Mouse (Mus musculus) neural tube, embryonic 11.5 days (tissue): ENCODE measurements around the gene Stpg4. TPM values are rescaled to one million over a fixed set of nuclear protein-coding genes. Genes with fewer than 3 reads are reported as not detected.

Experiments
- ATAC-seq: fragments of 200-750 bp; cut with Nextera tagmentation; 2 replicates; pipeline ENCODE4 v1.8.0; 2017; ENCODE audit warnings: moderate number of reproducible peaks, mild to moderate bottlenecking, moderate TSS enrichment, moderate library complexity; ENCODE audit not compliant: insufficient read depth, low FRiP score, low TSS enrichment
- DNase-seq: peaks from one replicate; pipeline ENCODE4 v3.0.0-alpha.2; 2015; ENCODE audit warnings: low spot score
- H3K27ac ChIP-seq: fragments of 300-500 bp; sonication (generic); 2 replicates; pipeline ENCODE4 v1.5.1; 2014; ENCODE audit warnings: low read depth, mild to moderate bottlenecking, low read length
- H3K27me3 ChIP-seq: fragments of 300-500 bp; sonication (generic); 2 replicates; pipeline ENCODE4 v1.6.1; 2014; ENCODE audit warnings: mild to moderate bottlenecking, low read length, mixed read lengths; ENCODE audit not compliant: control insufficient read depth, insufficient read depth
- H3K36me3 ChIP-seq: fragments of 300-500 bp; sonication (generic); 2 replicates; pipeline ENCODE4 v1.6.1; 2014; ENCODE audit warnings: mild to moderate bottlenecking, low read length, moderate library complexity, mixed read lengths; ENCODE audit not compliant: control insufficient read depth, insufficient read depth
- H3K4me1 ChIP-seq: fragments of 300-500 bp; sonication (generic); 2 replicates; pipeline ENCODE4 v1.6.1; 2014; ENCODE audit warnings: low read length, mixed read lengths; ENCODE audit not compliant: control insufficient read depth, insufficient read depth
- H3K4me2 ChIP-seq: fragments of 300-500 bp; sonication (generic); 2 replicates; pipeline ENCODE4 v1.6.1; 2014; ENCODE audit warnings: low read depth, mild to moderate bottlenecking, moderate library complexity
- H3K4me3 ChIP-seq: fragments of 300-500 bp; sonication (generic); 2 replicates; pipeline ENCODE4 v1.5.1; 2014; ENCODE audit warnings: low read depth, low read length
- H3K9ac ChIP-seq: fragments of 300-500 bp; sonication (generic); 2 replicates; pipeline ENCODE4 v1.6.1; 2014; ENCODE audit warnings: mild to moderate bottlenecking, low read length
- H3K9me3 ChIP-seq: fragments of 300-500 bp; sonication (generic); 2 replicates; pipeline ENCODE4 v1.6.1; 2016; ENCODE audit warnings: low read length; ENCODE audit not compliant: control insufficient read depth
- WGBS: fragments of 180-500 bp; shearing (Covaris S2); extraction: QIAGEN DNeasy Blood & Tissue Kit; methylation state at CpG from one replicate; pipeline ENCODE4 v1.1.7; 2014; 5-methylcytosine and 5-hydroxymethylcytosine counted together
- polyA plus RNA-seq: library from polyadenylated mRNA; unstranded; fragments of >200 nt; fragmentation: Nextera tagmentation; extraction: Ambion mirVana; gene quantifications from 2 replicates; pipeline ENCODE4 v1.2.1, GENCODE M21; 2014

The Stpg4 gene
- polyA plus RNA-seq, 1 experiment from 2014 or later: not detected

GRCm38 (mm10) chr17:87367640-87368039 lies 59.9 kb downstream of the Stpg4 start:
- DNase-seq: no peak

GRCm38 (mm10) chr17:87367228-87367627 lies 60.3 kb downstream of the Stpg4 start:
- Histone ChIP-seq H3K27ac (no peak overlapping the region), H3K9me3 (no peaks in the 10 kb centered on the region), H3K36me3 (no peaks in the 10 kb centered on the region), H3K4me3 (no peak overlapping the region), H3K27me3 (no peaks in the 10 kb centered on the region), H3K4me2 (no peak overlapping the region), H3K4me1 (peaks cover 4% of the 10 kb centered on the region), H3K9ac (no peak overlapping the region)
- WGBS: 49% methylated on average over 4 of the region's 4 CpGs
- DNase-seq (no peak), ATAC-seq (no peak)

More at GRCm38 (mm10) chr17:87367640-87368039, 59.9 kb downstream of the Stpg4 start:
- H3K27ac ChIP-seq: no peak overlapping the region
- 81% methylated on average over 3 of the region's 3 CpGs for WGBS
- peaks cover 4% of the 10 kb centered on the region for H3K4me1 ChIP-seq
- no peak overlapping the region for H3K9ac ChIP-seq
- H3K9me3 ChIP-seq: no peaks in the 10 kb centered on the region
- H3K4me2 ChIP-seq: no peak overlapping the region
- H3K4me3 ChIP-seq: no peak overlapping the region
- no peaks in the 10 kb centered on the region for H3K36me3 ChIP-seq
- no peaks in the 10 kb centered on the region for H3K27me3 ChIP-seq
- no peak for ATAC-seq

GRCm38 (mm10) chr17:87366520-87366919 lies 61.0 kb downstream of the Stpg4 start:
- Histone ChIP-seq H3K4me1 (peaks cover 4% of the 10 kb centered on the region), H3K4me3 (no peak overlapping the region), H3K9ac (no peak overlapping the region), H3K27me3 (no peaks in the 10 kb centered on the region), H3K36me3 (no peaks in the 10 kb centered on the region), H3K9me3 (no peaks in the 10 kb centered on the region), H3K27ac (no peak overlapping the region), H3K4me2 (no peak overlapping the region)
- ATAC-seq (no peak), DNase-seq (no peak)
- WGBS: 7% methylated on average over 2 of the region's 2 CpGs

- H3K27me3 ChIP-seq: no peaks in the 10 kb centered on the region
- ATAC-seq (no peak), DNase-seq (no peak)
- peaks cover 4% of the 10 kb centered on the region for H3K4me1 ChIP-seq
- no peak overlapping the region for H3K27ac ChIP-seq
- WGBS: 55% methylated on average over 8 of the region's 8 CpGs
- H3K4me3 ChIP-seq: no peak overlapping the region
- H3K9me3 ChIP-seq: no peaks in the 10 kb centered on the region
- H3K9ac ChIP-seq: no peak overlapping the region
- H3K4me2 ChIP-seq: no peak overlapping the region
- no peaks in the 10 kb centered on the region for H3K36me3 ChIP-seq
These were observed 62.3 kb downstream of the Stpg4 start for GRCm38 (mm10) chr17:87365268-87365667.

GRCm38 (mm10) chr17:87364108-87364507 lies 63.4 kb downstream of the Stpg4 start:
- 92% methylated on average over 15 of the region's 15 CpGs for WGBS

GRCm38 (mm10) chr17:87361132-87361531 lies 66.4 kb downstream of the Stpg4 start:
- H3K4me2 ChIP-seq: no peak overlapping the region
- ATAC-seq (no peak), DNase-seq (no peak)
- H3K9ac ChIP-seq: no peak overlapping the region
- H3K4me1 ChIP-seq: no peaks in the 10 kb centered on the region
- no peak overlapping the region for H3K27ac ChIP-seq
- no peaks in the 10 kb centered on the region for H3K27me3 ChIP-seq
- H3K9me3 ChIP-seq: no peaks in the 10 kb centered on the region
- WGBS: 59% methylated on average over 3 of the region's 3 CpGs
- H3K4me3 ChIP-seq: no peak overlapping the region
- H3K36me3 ChIP-seq: no peaks in the 10 kb centered on the region

More at GRCm38 (mm10) chr17:87364108-87364507, 63.4 kb downstream of the Stpg4 start:
- H3K36me3 ChIP-seq: no peaks in the 10 kb centered on the region
- H3K27me3 ChIP-seq: no peaks in the 10 kb centered on the region
- no peak overlapping the region for H3K4me3 ChIP-seq
- H3K9me3 ChIP-seq: no peaks in the 10 kb centered on the region
- no peak overlapping the region for H3K27ac ChIP-seq
- H3K4me2 ChIP-seq: no peak overlapping the region
- H3K9ac ChIP-seq: no peak overlapping the region
- peaks cover 4% of the 10 kb centered on the region for H3K4me1 ChIP-seq
- no peak for ATAC-seq
- DNase-seq: no peak

- H3K4me3 ChIP-seq: no peak overlapping the region
- H3K4me2 ChIP-seq: no peak overlapping the region
- ATAC-seq: no peak
- no peaks in the 10 kb centered on the region for H3K9me3 ChIP-seq
- H3K27ac ChIP-seq: no peak overlapping the region
- H3K4me1 ChIP-seq: peaks cover 5% of the 10 kb centered on the region
- no peaks in the 10 kb centered on the region for H3K36me3 ChIP-seq
- no peaks in the 10 kb centered on the region for H3K27me3 ChIP-seq
- no peak for DNase-seq
- H3K9ac ChIP-seq: no peak overlapping the region
- WGBS: 90% methylated on average over 9 of the region's 9 CpGs
These were observed 70.0 kb downstream of the Stpg4 start for GRCm38 (mm10) chr17:87357506-87357905.

- DNase-seq: no peak
- no peaks in the 10 kb centered on the region for H3K36me3 ChIP-seq
- H3K4me2 ChIP-seq: no peak overlapping the region
- H3K27me3 ChIP-seq: no peaks in the 10 kb centered on the region
- H3K4me1 ChIP-seq: peaks cover 17% of the 10 kb centered on the region
- H3K27ac ChIP-seq: no peak overlapping the region
- no peak for ATAC-seq
- no peak overlapping the region for H3K4me3 ChIP-seq
- no peak overlapping the region for H3K9ac ChIP-seq
- no peaks in the 10 kb centered on the region for H3K9me3 ChIP-seq
- 69% methylated on average over 5 of the region's 5 CpGs for WGBS
These were observed 71.3 kb downstream of the Stpg4 start for GRCm38 (mm10) chr17:87356261-87356660.

- H3K4me2 ChIP-seq: no peak overlapping the region
- no peak overlapping the region for H3K9ac ChIP-seq
- no peaks in the 10 kb centered on the region for H3K9me3 ChIP-seq
- ATAC-seq: no peak
- H3K4me1 ChIP-seq: peaks cover 17% of the 10 kb centered on the region
- no peaks in the 10 kb centered on the region for H3K27me3 ChIP-seq
- no peak overlapping the region for H3K27ac ChIP-seq
- 85% methylated on average over 8 of the region's 8 CpGs for WGBS
- H3K36me3 ChIP-seq: no peaks in the 10 kb centered on the region
- no peak for DNase-seq
- no peak overlapping the region for H3K4me3 ChIP-seq
These were observed 72.1 kb downstream of the Stpg4 start for GRCm38 (mm10) chr17:87355456-87355855.
